Mouse (Mus musculus) kidney, postnatal 0 days (tissue): Measurements from ENCODE around the gene Bcar1. TPM values are rescaled to one million over a fixed set of nuclear protein-coding genes. Genes with fewer than 3 reads are reported as not detected.
A peak's percentile ranks its signal among the peaks of the same experiment; 100 is the strongest.

ENCODE experiments used
- ATAC-seq: fragments of 200-750 bp; cut with Nextera tagmentation; replicated peaks from 2 replicates; pipeline ENCODE4 v1.8.0; 2017; ENCODE audit warnings: low read depth, moderate number of reproducible peaks, moderate TSS enrichment, moderate library complexity; ENCODE audit not compliant: low FRiP score
- DNase-seq: peaks from one replicate; pipeline ENCODE4 v3.0.0-alpha.2; 2016; ENCODE audit warnings: low spot score
- H3K27ac ChIP-seq: fragments of 300-500 bp; sonication (generic); 2 replicates; pipeline ENCODE4 v1.5.1; 2014; ENCODE audit warnings: mild to moderate bottlenecking
- H3K27me3 ChIP-seq: fragments of 300-500 bp; sonication (generic); 2 replicates; pipeline ENCODE4 v1.6.1; 2014; ENCODE audit warnings: low read length, mixed read lengths; ENCODE audit not compliant: insufficient read depth
- H3K36me3 ChIP-seq: fragments of 300-500 bp; sonication (generic); 2 replicates; pipeline ENCODE4 v1.6.1; 2014; ENCODE audit warnings: low read length, mixed read lengths; ENCODE audit not compliant: insufficient read depth
- H3K4me1 ChIP-seq: fragments of 300-500 bp; sonication (generic); replicated peaks from 2 replicates; pipeline ENCODE4 v1.6.1; 2014; ENCODE audit warnings: antibody characterized with exemption, low read length, mixed read lengths; ENCODE audit not compliant: insufficient read depth
- H3K4me2 ChIP-seq: fragments of 300-500 bp; sonication (generic); 2 replicates; pipeline ENCODE4 v1.6.1; 2014; ENCODE audit warnings: mild to moderate bottlenecking, low read length, moderate library complexity, mixed read lengths
- H3K4me3 ChIP-seq: fragments of 300-500 bp; sonication (generic); replicated peaks from 2 replicates; pipeline ENCODE4 v1.5.1; 2014; ENCODE audit warnings: low read depth, low read length
- H3K9ac ChIP-seq: fragments of 300-500 bp; sonication (generic); 2 replicates; pipeline ENCODE4 v1.6.1; 2014; ENCODE audit warnings: low read depth, low read length
- H3K9me3 ChIP-seq: fragments of 300-500 bp; sonication (generic); replicated peaks from 2 replicates; pipeline ENCODE4 v1.6.1; 2016; ENCODE audit warnings: low read length, inconsistent platforms, mixed read lengths
- CTCF ChIP-seq: IDR thresholded peaks from 2 replicates; pipeline ENCODE4 v1.5.1; 2016; ENCODE audit warnings: antibody characterized with exemption, low read depth, mild to moderate bottlenecking, moderate library complexity
- WGBS: fragments of 180-500 bp; shearing (Covaris S2); extraction: QIAGEN DNeasy Blood & Tissue Kit; methylation state at CpG from one replicate; pipeline ENCODE4 v1.1.7; 2014; 5-methylcytosine and 5-hydroxymethylcytosine counted together
- polyA plus RNA-seq: library from polyadenylated mRNA; unstranded; fragments of >200 nt; fragmentation: Nextera tagmentation; extraction: Ambion mirVana; gene quantifications from 2 replicates; pipeline ENCODE4 v1.2.1, GENCODE M21; 2015

Bcar1 gene
- polyA plus RNA-seq, 1 experiment from 2014 or later: 49.1 TPM

- Histone ChIP-seq H3K27ac (no peak overlapping the region), H3K36me3 (peaks cover 28% of the 10 kb centered on the region; the same call in 1 of the 2 replicates), H3K4me2 (no peak overlapping the region), H3K27me3 (no peaks in the 10 kb centered on the region), H3K4me1 (peaks cover 3% of the 10 kb centered on the region; the same call in 1 of the 2 replicates), H3K9ac (no peak overlapping the region), H3K9me3 (no peaks in the 10 kb centered on the region), H3K4me3 (no peak overlapping the region)
- ATAC-seq: no peak
- TF ChIP-seq CTCF: no peak
- WGBS: 68% methylated on average over 5 of the region's 5 CpGs
- DNase-seq: peak; percentile 36
Observed at GRCm38 (mm10) chr8:111770958-111771624, 27.5 kb upstream of the Bcar1 start.

GRCm38 (mm10) chr8:111769764-111770428 is 26.3 kb upstream of the Bcar1 start:
- WGBS: 43% methylated on average over 12 of the region's 12 CpGs

GRCm38 (mm10) chr8:111769296-111769695 is 25.7 kb upstream of the Bcar1 start:
- no peak overlapping the region for H3K4me2 ChIP-seq
- H3K36me3 ChIP-seq: peaks cover 27% of the 10 kb centered on the region; the same call in 1 of the 2 replicates
- TF ChIP-seq CTCF: no peak
- H3K9me3 ChIP-seq: no peaks in the 10 kb centered on the region
- no peaks in the 10 kb centered on the region for H3K27me3 ChIP-seq
- DNase-seq: no peak
- H3K4me1 ChIP-seq: peaks cover 3% of the 10 kb centered on the region; the same call in 1 of the 2 replicates
- ATAC-seq: no peak
- WGBS: 71% methylated on average over 15 of the region's 15 CpGs
- H3K4me3 ChIP-seq: no peak overlapping the region
- peak overlapping the region; percentile 43; the same call in 1 of the 2 replicates for H3K27ac ChIP-seq
- H3K9ac ChIP-seq: no peak overlapping the region

More at GRCm38 (mm10) chr8:111769764-111770428, 26.3 kb upstream of the Bcar1 start:
- H3K27me3 ChIP-seq: no peaks in the 10 kb centered on the region
- H3K27ac ChIP-seq: peak overlapping the region; percentile 43; the same call in 1 of the 2 replicates
- no peaks in the 10 kb centered on the region for H3K9me3 ChIP-seq
- H3K36me3 ChIP-seq: peaks cover 31% of the 10 kb centered on the region; the same call in 1 of the 2 replicates
- no peak overlapping the region for H3K4me2 ChIP-seq
- no peak for TF ChIP-seq CTCF
- ATAC-seq (no peak; the same call in 1 of the 2 replicates), DNase-seq (peak; percentile 47)
- 0 out of 2 replicates have a peak overlapping the region, but pooled peaks have one; percentile 18 for H3K9ac ChIP-seq
- H3K4me1 ChIP-seq: peaks cover 3% of the 10 kb centered on the region; the same call in 1 of the 2 replicates
- H3K4me3 ChIP-seq: no peak overlapping the region

- WGBS: 86% methylated on average over 6 of the region's 6 CpGs
- DNase-seq: no peak
- H3K9me3 ChIP-seq: no peaks in the 10 kb centered on the region
- H3K4me2 ChIP-seq: no peak overlapping the region
- H3K27ac ChIP-seq: no peak overlapping the region
- H3K4me3 ChIP-seq: no peak overlapping the region
- no peak for ATAC-seq
- no peak for TF ChIP-seq CTCF
- peaks cover 3% of the 10 kb centered on the region; the same call in 1 of the 2 replicates for H3K4me1 ChIP-seq
- no peaks in the 10 kb centered on the region for H3K27me3 ChIP-seq
- peaks cover 26% of the 10 kb centered on the region; the same call in 1 of the 2 replicates for H3K36me3 ChIP-seq
- no peak overlapping the region for H3K9ac ChIP-seq
Observed at GRCm38 (mm10) chr8:111768651-111769050, 25.0 kb upstream of the Bcar1 start.

GRCm38 (mm10) chr8:111765616-111766015 is 22.0 kb upstream of the Bcar1 start:
- 75% methylated on average over 4 of the region's 4 CpGs for WGBS
- Histone ChIP-seq H3K4me1 (peaks cover 3% of the 10 kb centered on the region; the same call in 1 of the 2 replicates), H3K27ac (no peak overlapping the region), H3K36me3 (peaks cover 26% of the 10 kb centered on the region; the same call in 1 of the 2 replicates), H3K27me3 (no peaks in the 10 kb centered on the region), H3K9me3 (no peaks in the 10 kb centered on the region), H3K4me3 (no peak overlapping the region), H3K9ac (no peak overlapping the region), H3K4me2 (no peak overlapping the region)
- no peak for DNase-seq
- no peak for TF ChIP-seq CTCF
- no peak for ATAC-seq

GRCm38 (mm10) chr8:111765096-111765495 is 21.5 kb upstream of the Bcar1 start:
- no peaks in the 10 kb centered on the region for H3K9me3 ChIP-seq
- peaks cover 2% of the 10 kb centered on the region; the same call in 1 of the 2 replicates for H3K4me1 ChIP-seq
- WGBS: 94% methylated on average over 9 of the region's 9 CpGs
- H3K36me3 ChIP-seq: peaks cover 26% of the 10 kb centered on the region; the same call in 1 of the 2 replicates
- H3K4me3 ChIP-seq: no peak overlapping the region
- ATAC-seq (no peak), DNase-seq (no peak)
- H3K27ac ChIP-seq: no peak overlapping the region
- no peak overlapping the region for H3K9ac ChIP-seq
- H3K27me3 ChIP-seq: no peaks in the 10 kb centered on the region
- no peak overlapping the region for H3K4me2 ChIP-seq
- no peak for TF ChIP-seq CTCF
